Mouse (Mus musculus) ES-E14 (cell line): Measurements from ENCODE around the gene Adam17.

Source experiments
- CHD2 ChIP-seq: IDR thresholded peaks from 2 replicates; pipeline ENCODE4 v1.6.1; 2014; ENCODE audit warnings: mild to moderate bottlenecking, low read depth, low read length, inconsistent platforms
- HCFC1 ChIP-seq: IDR thresholded peaks from 2 replicates; pipeline ENCODE4 v1.6.1; 2012; ENCODE audit warnings: low read length, inconsistent platforms, borderline replicate concordance; ENCODE audit not compliant: insufficient read depth
- ZC3H11A ChIP-seq: IDR thresholded peaks from 2 replicates; pipeline ENCODE4 v1.6.1; 2012; ENCODE audit warnings: low read depth, mild to moderate bottlenecking, inconsistent platforms, low read length, borderline replicate concordance

- TF ChIP-seq ZC3H11A: no peak; the same call in 1 of the 2 replicates
- peak; percentile 75 for TF ChIP-seq HCFC1
- no peak; the same call in 1 of the 2 replicates for TF ChIP-seq CHD2
These were observed 87.2 kb downstream of the Adam17 start, which contains the start of gene Itgb1bp1 for GRCm38 (mm10) chr12:21286243-21286622.
